8 mouse cellular contexts compared by ENCODE assay signal in the genomic region with DNA sequence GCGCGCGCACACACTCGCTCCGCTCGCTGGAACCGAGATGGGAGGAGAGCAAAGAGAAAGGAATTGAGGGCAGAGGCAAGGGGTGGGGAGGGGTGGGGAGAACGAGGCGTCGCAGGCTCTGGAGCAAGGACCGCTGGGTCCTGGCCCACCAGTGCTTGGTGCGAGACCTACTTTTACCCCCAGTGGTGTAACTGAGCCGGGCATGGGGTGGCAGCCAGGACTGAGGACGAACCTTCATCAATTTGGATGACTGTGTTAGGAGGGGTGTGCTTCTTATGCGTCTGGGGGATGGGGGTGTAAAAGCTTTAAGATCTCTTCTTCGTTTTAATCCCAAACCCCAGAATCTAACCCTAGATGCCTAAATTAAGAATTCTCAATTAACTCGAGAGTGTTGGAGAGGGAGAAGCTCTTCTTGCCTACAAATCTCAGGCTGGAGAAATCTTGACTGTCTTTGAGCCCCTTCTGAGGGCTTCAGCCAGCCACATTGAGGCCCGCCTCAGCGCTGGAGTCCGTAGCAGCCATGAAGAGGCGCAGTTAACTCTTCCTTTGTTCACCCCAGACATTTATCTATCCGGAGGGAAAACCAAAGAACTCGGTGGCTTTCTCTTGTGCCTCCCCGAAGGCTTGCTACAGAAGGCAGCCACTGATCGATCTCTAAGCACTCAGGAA. TPM values are rescaled to one million over a fixed set of nuclear protein-coding genes. Genes with fewer than 3 reads are reported as not detected.
DNase-seq lines count a peak whose midpoint lies in the region; ATAC-seq and TF ChIP-seq lines count a peak whose summit lies in the region.

No protein-coding gene starts in this region.

- no peaks in the 10 kb centered on the region for H3K36me3 ChIP-seq in heart, embryonic 10.5 days
- H3K36me3 ChIP-seq in forebrain, embryonic 13.5 days (ENCODE audit: poor library complexity, severe bottlenecking): no peaks in the 10 kb centered on the region
- no peaks in the 10 kb centered on the region for H3K36me3 ChIP-seq in liver, embryonic 14.5 days (replicated peaks; ENCODE audit: control insufficient read depth, insufficient read depth, low read depth)

- H3K9ac ChIP-seq in forebrain, embryonic 13.5 days: peak overlapping the region; percentile 82
- no peak overlapping the region for H3K9ac ChIP-seq in liver, embryonic 14.5 days (replicated peaks)

- no peaks in the 10 kb centered on the region for H3K9me3 ChIP-seq in heart, embryonic 10.5 days
- no peaks in the 10 kb centered on the region for H3K9me3 ChIP-seq in forebrain, embryonic 13.5 days (replicated peaks)
- H3K9me3 ChIP-seq in liver, embryonic 14.5 days (ENCODE audit: control insufficient read depth, low read length): no peaks in the 10 kb centered on the region

- peak; percentile 71 for DNase-seq in heart, embryonic 10.5 days (ENCODE audit: low spot score)
- DNase-seq in heart, adult 18-20 months: no peak
- peak; percentile 90 for DNase-seq in 3134 (ENCODE audit: extremely low read depth, insufficient read length, low spot score)
- DNase-seq in liver, embryonic 14.5 days (ENCODE audit: low read depth in 3 of 3, low spot score in 3 of 3): no peak
- DNase-seq in urinary bladder, adult 2 months (ENCODE audit: low spot score): no peak
- DNase-seq in thymus, postnatal 25 days: no peak

- H3K4me1 ChIP-seq in heart, embryonic 10.5 days: peaks cover 46% of the 10 kb centered on the region
- peaks cover 38% of the 10 kb centered on the region for H3K4me1 ChIP-seq in forebrain, embryonic 13.5 days
- H3K4me1 ChIP-seq in liver, embryonic 14.5 days (replicated peaks; ENCODE audit: control insufficient read depth in 2 of 2, insufficient read depth in 2 of 2, low read length in 1 of 2): no peaks in the 10 kb centered on the region

- 0 out of 2 replicates have a peak, but pooled peaks have one; percentile 16 for TF ChIP-seq CTCF in liver, embryonic 14.5 days (IDR thresholded peaks at IDR 0.05; ENCODE audit: low read depth)

- peak overlapping the region; percentile 82 for H3K4me2 ChIP-seq in forebrain, embryonic 13.5 days
- peak overlapping the region; percentile 60 for H3K4me2 ChIP-seq in liver, embryonic 14.5 days (ENCODE audit: low read depth)

- H3K4me3 ChIP-seq in heart, embryonic 10.5 days: peak overlapping the region; percentile 68
- H3K4me3 ChIP-seq in forebrain, embryonic 13.5 days: peak overlapping the region; percentile 55
- peak overlapping the region; percentile 46 to 55; a peak in 3 of 4 replicates for H3K4me3 ChIP-seq in liver, embryonic 14.5 days (ENCODE audit: insufficient read depth in 1 of 2, low read depth in 2 of 2, low read length in 2 of 2)

- H3K27me3 ChIP-seq in heart, embryonic 10.5 days (ENCODE audit: insufficient read depth, poor library complexity, severe bottlenecking): no peaks in the 10 kb centered on the region
- H3K27me3 ChIP-seq in forebrain, embryonic 13.5 days: 0 out of 2 replicates have a peak, but pooled peaks cover 6% of the 10 kb centered on the region
- H3K27me3 ChIP-seq in liver, embryonic 14.5 days (ENCODE audit: control insufficient read depth, insufficient read depth, low read length): peaks cover 31% of the 10 kb centered on the region

- no peak for TF ChIP-seq EP300 in liver, embryonic 14.5 days (IDR thresholded peaks at IDR 0.05; ENCODE audit: low read depth)

- ATAC-seq in forebrain, embryonic 13.5 days: no peak; the same call in 1 of the 2 replicates
- ATAC-seq in liver, embryonic 14.5 days (ENCODE audit: insufficient read depth): no peak
- no peak for ATAC-seq in erythroid progenitor cell, adult 5-6 weeks (replicated peaks; ENCODE audit: low FRiP score, poor library complexity, severe bottlenecking)

- H3K27ac ChIP-seq in heart, embryonic 10.5 days: peak overlapping the region; percentile 91
- H3K27ac ChIP-seq in forebrain, embryonic 13.5 days: peak overlapping the region; percentile 68
- H3K27ac ChIP-seq in liver, embryonic 14.5 days: no peak overlapping the region

- under 1% methylated on average over 25 of the region's 25 CpGs for WGBS in heart, embryonic 10.5 days
- 2% methylated on average over 25 of the region's 25 CpGs for WGBS in forebrain, embryonic 13.5 days
- WGBS in liver, embryonic 14.5 days (ENCODE audit: insufficient replicate concordance): 2% methylated on average over 25 of the region's 25 CpGs

RNA-seq across cellular contexts. Expression of gene Kirrel, which starts 0.4 kb away (rescaled TPM):
- polyA plus RNA-seq in heart, embryonic 10.5 days (2016; fragmentation: Nextera tagmentation; extraction: Ambion mirVana): 17.9 and 27.9 TPM in 2 replicates
- total RNA-seq in heart, adult 18-20 months (2021): 1 to 10 TPM; 5.4 to 6.3 TPM
- polyA plus RNA-seq in forebrain, embryonic 13.5 days (2015; fragmentation: Nextera tagmentation; extraction: Ambion mirVana): 5.8 and 7.4 TPM in 2 replicates
- 0.79 TPM in 2 replicates for polyA plus RNA-seq in liver, embryonic 14.5 days (2012; rRNA removed)
- 0.30 and 0.37 TPM in 2 replicates for polyA plus RNA-seq in liver, embryonic 14.5 days (2014; fragmentation: Nextera tagmentation; extraction: Ambion mirVana)
- polyA plus RNA-seq in urinary bladder, adult 2 months (2012; rRNA removed): 23.5 and 23.6 TPM in 2 replicates
- not detected in 2 replicates for total RNA-seq in erythroid progenitor cell, adult 5-6 weeks (2015; ENCODE audit: low replicate concordance)
- not detected in 2 replicates for total RNA-seq in erythroid progenitor cell, adult 5-6 weeks (2017; ENCODE audit: low replicate concordance)

Comparison
In these comparisons a context has a peak if more than half of its experiments do, and no peak if none do; other contexts are left out.
1. DNase-seq: peak in heart, embryonic 10.5 days (single experiment) and 3134 (single experiment); none in heart, adult 18-20 months (0 of 2), liver, embryonic 14.5 days (0 of 3), urinary bladder, adult 2 months (single experiment) and thymus, postnatal 25 days (single experiment).
2. Peak in every context shown above with its lines, with median percentiles within 50 percentile points of each other: H3K4me3 ChIP-seq.